Mouse (Mus musculus) B cell, adult 2 months (primary cell): ENCODE measurements around the gene Lnpk.

Source experiments
- DNase-seq, 2 experiments: peaks; one replicate each; pipeline ENCODE4 v3.0.0; 2022

Gene Lnpk

DNA sequence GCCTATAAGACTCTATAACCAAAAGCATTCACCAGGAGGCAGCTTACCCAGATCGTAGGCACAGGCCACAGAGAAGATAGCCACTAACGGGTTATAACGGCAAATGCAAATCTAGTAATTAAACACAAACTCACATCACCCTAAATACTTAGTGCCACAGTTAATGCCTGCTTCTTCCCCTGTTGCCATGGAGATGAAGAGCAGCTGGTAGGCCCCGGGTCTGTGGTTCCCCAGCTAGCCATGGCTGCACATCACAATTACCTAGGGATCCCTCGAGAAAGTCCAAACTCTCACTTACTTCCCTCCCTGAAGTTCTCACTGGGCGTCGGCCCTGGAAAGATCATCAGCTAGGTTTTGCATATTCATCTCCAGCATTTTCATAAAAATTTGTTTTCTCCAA lies 90.8 kb downstream of the Lnpk start:
- DNase-seq: no peak

DNA sequence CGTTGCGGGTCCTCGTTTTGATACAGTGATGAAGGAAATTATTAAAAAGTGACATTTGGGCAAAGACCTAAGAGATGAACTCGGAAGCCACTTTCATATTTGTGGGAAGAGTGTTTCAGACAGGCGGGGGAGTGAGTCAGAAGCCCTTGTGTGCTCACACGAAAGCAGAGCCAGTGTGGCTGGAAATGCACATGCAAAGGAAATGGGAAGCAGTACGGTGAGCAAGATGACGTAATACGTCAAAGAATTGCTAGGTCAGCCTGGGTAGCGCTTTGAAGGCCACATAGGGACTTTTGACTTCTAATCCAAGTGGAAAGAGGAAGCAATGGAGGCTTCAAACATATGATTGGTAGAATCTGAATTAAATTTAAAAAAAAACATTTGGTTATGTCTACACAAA lies 96.6 kb downstream of the Lnpk start:
- no peak for DNase-seq

DNA sequence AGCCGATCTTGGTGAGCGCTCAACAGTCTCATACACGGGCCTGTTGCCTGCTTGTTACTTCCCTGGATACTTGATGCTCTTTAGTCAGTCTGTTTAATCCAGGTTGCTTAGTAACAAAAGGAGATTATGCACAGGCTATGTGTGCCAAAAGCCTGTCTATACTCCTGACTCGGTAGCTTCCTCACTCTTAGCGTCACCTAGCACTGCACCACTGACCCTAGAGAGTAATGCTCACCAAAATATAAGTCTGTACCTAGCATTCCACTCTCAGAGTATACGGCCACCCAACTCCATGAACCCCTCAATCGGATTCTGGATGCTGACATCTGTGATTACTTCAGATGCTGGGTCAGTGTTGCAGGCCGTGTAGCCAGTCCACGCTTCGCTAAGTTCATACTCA lies 97.1 kb downstream of the Lnpk start:
- DNase-seq: no peak
